Mouse (Mus musculus) hindbrain, embryonic 10.5 days (tissue): ENCODE results near the gene Chsy1. TPM values are rescaled to one million over a fixed set of nuclear protein-coding genes. Genes with fewer than 3 reads are reported as not detected.

Source experiments
- DNase-seq: peaks from one replicate; pipeline ENCODE4 v3.0.0-alpha.2; 2017; ENCODE audit warnings: low spot score
- H3K27ac ChIP-seq: fragments of 300-500 bp; sonication (generic); 2 replicates; pipeline ENCODE4 v1.5.1; 2016; ENCODE audit warnings: mild to moderate bottlenecking, moderate library complexity
- H3K27me3 ChIP-seq: fragments of 300-500 bp; sonication (generic); 2 replicates; pipeline ENCODE4 v1.6.1; 2016; ENCODE audit warnings: mild to moderate bottlenecking; ENCODE audit not compliant: poor library complexity, insufficient read depth, severe bottlenecking
- H3K36me3 ChIP-seq: fragments of 300-500 bp; sonication (generic); 2 replicates; pipeline ENCODE4 v1.6.1; 2016; ENCODE audit warnings: mild to moderate bottlenecking, moderate library complexity
- H3K4me1 ChIP-seq: fragments of 300-500 bp; sonication (generic); replicated peaks from 2 replicates; pipeline ENCODE4 v1.6.1; 2016; ENCODE audit warnings: mild to moderate bottlenecking
- H3K4me3 ChIP-seq: fragments of 300-500 bp; sonication (generic); 2 replicates; pipeline ENCODE4 v1.5.1; 2016; ENCODE audit warnings: mild to moderate bottlenecking, moderate library complexity
- H3K9me3 ChIP-seq: fragments of 300-500 bp; sonication (generic); 2 replicates; pipeline ENCODE4 v1.6.1; 2016; ENCODE audit warnings: mild to moderate bottlenecking, moderate library complexity
- WGBS: fragments of 180-500 bp; shearing (Covaris S2); methylation state at CpG from one replicate; pipeline ENCODE4 v1.1.7; 2016; 5-methylcytosine and 5-hydroxymethylcytosine counted together
- polyA plus RNA-seq: library from polyadenylated mRNA; unstranded; fragments of >200 nt; fragmentation: Nextera tagmentation; extraction: Ambion mirVana; gene quantifications from 2 replicates; pipeline ENCODE4 v1.2.1, GENCODE M21; 2016

The Chsy1 gene
- polyA plus RNA-seq: 9.6 and 11.2 TPM in 2 replicates

- Histone ChIP-seq H3K27me3 (0 out of 2 replicates have a peak, but pooled peaks cover 2% of the 10 kb centered on the region), H3K4me3 (peak within 1 kb of the TSS; percentile 93), H3K4me1 (peaks cover 25% of the 10 kb centered on the region), H3K27ac (peak within 1 kb of the TSS; percentile 97), H3K9me3 (no peaks in the 10 kb centered on the region), H3K36me3 (peaks cover 3% of the 10 kb centered on the region)
- 3% methylated on average over 123 of the region's 123 CpGs for WGBS
- DNase-seq: peak; percentile 93
Measured at GRCm38 (mm10) chr7:66108961-66109854, at the start of gene Chsy1. Gene Chsy1, plus strand, starts transcription at chr7:66109515.

DNA sequence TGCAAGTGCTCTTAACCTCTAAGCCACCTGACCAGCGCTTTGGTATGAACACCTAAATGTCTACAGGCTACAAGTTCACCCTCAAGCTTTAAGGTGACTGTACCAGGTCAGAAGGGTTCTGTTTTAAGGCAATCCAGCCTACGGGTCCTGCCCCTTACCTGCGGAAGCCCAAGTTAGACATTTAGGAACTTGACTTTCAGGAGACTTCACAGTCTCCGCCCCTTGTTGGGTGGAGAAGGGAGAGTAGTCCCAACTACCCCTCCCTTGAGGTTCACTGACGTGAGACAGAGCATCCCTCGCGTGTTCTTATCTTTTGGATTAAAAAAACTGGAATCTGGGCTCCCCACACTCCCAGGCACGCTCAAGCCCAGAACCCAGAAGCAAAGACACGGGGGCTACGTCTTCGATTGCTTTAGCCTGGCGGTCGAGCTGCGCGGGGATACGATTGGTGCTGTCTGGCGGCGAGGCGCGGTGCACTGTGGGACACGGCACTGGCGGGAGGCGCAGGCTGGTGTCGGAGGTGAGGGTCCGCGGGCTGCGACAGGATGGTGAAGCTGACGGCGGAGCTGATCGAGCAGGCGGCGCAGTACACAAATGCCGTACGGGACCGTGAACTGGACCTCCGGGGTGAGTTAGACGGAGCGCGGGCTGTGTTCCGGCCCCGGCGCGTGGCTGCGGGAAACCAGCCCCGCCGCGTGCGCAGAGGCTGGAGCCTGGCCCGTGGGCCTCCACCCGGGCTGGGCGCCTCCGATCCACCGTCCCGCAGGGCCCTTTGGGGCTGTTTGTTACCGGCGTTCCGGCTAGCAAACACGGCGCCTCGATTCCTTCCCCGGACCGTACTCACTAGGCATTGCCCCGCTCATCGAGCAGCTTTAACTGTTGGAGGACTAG is 49.0 kb upstream of the Chsy1 start:
- DNase-seq: peak; percentile 91
- peaks cover 32% of the 10 kb centered on the region for H3K36me3 ChIP-seq
- peaks cover 19% of the 10 kb centered on the region for H3K4me1 ChIP-seq
- H3K27ac ChIP-seq: peak overlapping the region; percentile 94
- under 1% methylated on average over 64 of the region's 64 CpGs for WGBS
- peak overlapping the region; percentile 90 for H3K4me3 ChIP-seq
- H3K9me3 ChIP-seq: no peaks in the 10 kb centered on the region
- peaks cover 7% of the 10 kb centered on the region for H3K27me3 ChIP-seq

GRCm38 (mm10) chr7:66061057-66061456 is 48.3 kb upstream of the Chsy1 start:
- Histone ChIP-seq H3K4me1 (peaks cover 19% of the 10 kb centered on the region), H3K4me3 (peak overlapping the region; percentile 90), H3K36me3 (peaks cover 40% of the 10 kb centered on the region), H3K27me3 (peaks cover 7% of the 10 kb centered on the region), H3K9me3 (no peaks in the 10 kb centered on the region), H3K27ac (peak overlapping the region; percentile 94)
- peak; percentile 16 for DNase-seq
- 2% methylated on average over 14 of the region's 14 CpGs for WGBS

GRCm38 (mm10) chr7:66076411-66076810 is 32.9 kb upstream of the Chsy1 start:
- Histone ChIP-seq H3K4me3 (no peak overlapping the region), H3K36me3 (peaks cover 67% of the 10 kb centered on the region), H3K27me3 (no peaks in the 10 kb centered on the region), H3K27ac (no peak overlapping the region), H3K9me3 (no peaks in the 10 kb centered on the region), H3K4me1 (peaks cover 21% of the 10 kb centered on the region)
- WGBS: 83% methylated on average over 2 of the region's 2 CpGs
- no peak for DNase-seq

DNA sequence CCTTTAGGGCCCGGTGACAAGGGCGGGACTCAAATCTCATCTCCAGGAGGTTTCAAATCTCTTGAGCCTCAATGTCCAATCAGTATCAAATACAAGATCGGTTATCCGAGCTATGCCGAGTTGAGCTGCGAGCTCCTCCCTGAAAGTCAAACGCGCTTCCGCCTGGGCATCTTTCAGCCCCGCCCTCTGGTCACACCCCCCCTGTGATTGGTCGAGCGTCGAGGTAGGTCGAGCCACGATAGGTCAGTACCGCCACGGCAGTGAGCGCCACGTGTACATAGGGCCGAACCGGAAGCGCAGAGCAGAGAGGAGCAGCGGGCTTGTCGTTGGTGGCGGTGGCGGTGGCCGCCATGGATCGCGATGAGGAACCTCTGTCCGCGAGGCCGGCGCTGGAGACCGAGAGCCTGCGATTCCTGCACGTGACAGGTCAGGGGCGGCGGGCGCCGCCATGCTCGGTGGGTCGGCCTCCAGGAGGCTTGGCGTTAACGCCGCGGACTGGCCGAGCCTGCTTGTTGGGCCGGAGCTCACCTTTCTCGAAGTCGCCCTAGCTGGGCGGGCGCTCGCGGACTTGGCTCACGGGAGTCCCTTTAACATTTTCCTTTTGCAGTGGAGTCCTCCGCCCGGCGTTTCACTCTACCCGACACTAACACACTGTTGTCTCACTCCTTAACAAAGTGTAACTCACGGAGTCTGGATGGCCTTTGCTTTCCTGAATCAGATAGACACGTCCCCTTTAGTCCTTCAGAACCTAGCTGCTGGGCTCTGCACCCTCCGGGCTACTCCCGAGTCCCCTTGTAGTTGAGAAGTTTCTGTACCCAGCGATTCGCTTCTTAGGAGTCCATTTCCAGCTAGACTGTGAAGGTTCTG is 29.7 kb upstream of the Chsy1 start, which contains the start of gene Selenos:
Gene Selenos, plus strand, starts transcription at position 286 of the 867 bp plus-strand sequence.
- H3K27me3 ChIP-seq: no peaks in the 10 kb centered on the region
- H3K9me3 ChIP-seq: no peaks in the 10 kb centered on the region
- under 1% methylated on average over 65 of the region's 65 CpGs for WGBS
- H3K4me3 ChIP-seq: peak within 1 kb of the TSS; percentile 95
- H3K36me3 ChIP-seq: peaks cover 64% of the 10 kb centered on the region
- peak; percentile 98 for DNase-seq
- H3K4me1 ChIP-seq: peaks cover 21% of the 10 kb centered on the region
- H3K27ac ChIP-seq: peak within 1 kb of the TSS; percentile 92

- Histone ChIP-seq H3K4me1 (peaks cover 21% of the 10 kb centered on the region), H3K27me3 (no peaks in the 10 kb centered on the region), H3K36me3 (peaks cover 64% of the 10 kb centered on the region), H3K4me3 (peak overlapping the region; percentile 95), H3K27ac (peak overlapping the region; percentile 92), H3K9me3 (no peaks in the 10 kb centered on the region)
- 44% methylated on average over 5 of the region's 5 CpGs for WGBS
- no peak for DNase-seq
Measured at GRCm38 (mm10) chr7:66080231-66080613, 29.1 kb upstream of the Chsy1 start.

- 90% methylated on average over 6 of the region's 6 CpGs for WGBS
- no peaks in the 10 kb centered on the region for H3K9me3 ChIP-seq
Measured at GRCm38 (mm10) chr7:66083757-66084156, 25.6 kb upstream of the Chsy1 start.

GRCm38 (mm10) chr7:66084546-66084945 is 24.8 kb upstream of the Chsy1 start:
- Histone ChIP-seq H3K27ac (no peak overlapping the region), H3K9me3 (no peaks in the 10 kb centered on the region), H3K4me3 (no peak overlapping the region), H3K27me3 (no peaks in the 10 kb centered on the region), H3K4me1 (peaks cover 16% of the 10 kb centered on the region), H3K36me3 (peaks cover 84% of the 10 kb centered on the region)
- no peak for DNase-seq
- WGBS: 91% methylated on average over 7 of the region's 7 CpGs

More at GRCm38 (mm10) chr7:66083757-66084156, 25.6 kb upstream of the Chsy1 start:
- Histone ChIP-seq H3K27ac (no peak overlapping the region), H3K4me1 (peaks cover 19% of the 10 kb centered on the region), H3K27me3 (no peaks in the 10 kb centered on the region), H3K36me3 (peaks cover 76% of the 10 kb centered on the region), H3K4me3 (no peak overlapping the region)
- DNase-seq: no peak

DNA sequence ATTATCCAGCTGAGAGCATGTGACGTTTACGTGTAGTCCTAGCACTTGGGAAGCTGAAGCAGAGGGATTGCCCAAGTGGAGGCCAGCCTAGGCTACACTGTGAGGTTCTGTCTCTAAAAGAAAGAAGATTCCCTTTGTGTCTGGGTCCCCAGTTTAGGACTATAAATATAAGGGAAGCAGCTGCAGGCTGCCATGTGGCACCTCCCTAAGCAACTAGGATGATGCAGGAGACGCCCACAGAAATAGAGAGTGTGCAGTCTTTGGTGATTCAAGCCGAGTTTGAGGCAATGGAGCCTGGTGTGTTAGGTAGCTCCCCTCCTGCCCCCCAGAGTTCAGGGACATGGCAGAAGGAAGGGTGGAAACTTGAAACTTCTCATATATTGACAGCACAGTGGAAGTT is 21.7 kb upstream of the Chsy1 start:
- Histone ChIP-seq H3K4me1 (no peaks in the 10 kb centered on the region), H3K27me3 (no peaks in the 10 kb centered on the region), H3K4me3 (no peak overlapping the region), H3K9me3 (no peaks in the 10 kb centered on the region), H3K27ac (no peak overlapping the region), H3K36me3 (peaks cover 99% of the 10 kb centered on the region)
- 93% methylated on average over 4 of the region's 4 CpGs for WGBS
- no peak for DNase-seq

DNA sequence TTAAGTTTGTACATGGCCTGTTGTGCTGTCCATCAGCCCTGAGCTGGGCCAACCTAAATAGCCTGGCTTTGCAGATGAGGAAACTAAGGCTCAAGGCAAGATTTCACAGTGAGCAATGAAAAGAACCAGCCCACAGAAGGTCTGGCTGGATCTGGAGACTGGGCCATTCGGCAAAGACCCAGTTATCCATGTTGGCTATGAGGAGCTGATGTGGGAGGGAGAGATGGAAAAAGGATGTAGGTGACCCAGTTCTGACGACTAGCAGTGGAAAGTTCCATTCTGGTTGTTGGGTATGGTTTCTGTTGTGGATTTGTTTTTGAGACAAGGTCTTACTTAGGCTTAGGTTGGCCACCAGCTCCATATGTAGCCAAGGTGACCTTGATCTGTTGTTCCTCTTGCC is 21.2 kb upstream of the Chsy1 start:
- no peak for DNase-seq
- no peaks in the 10 kb centered on the region for H3K27me3 ChIP-seq
- H3K9me3 ChIP-seq: no peaks in the 10 kb centered on the region
- 94% methylated on average over 2 of the region's 2 CpGs for WGBS
- no peak overlapping the region for H3K27ac ChIP-seq
- H3K36me3 ChIP-seq: peaks cover 99% of the 10 kb centered on the region
- no peak overlapping the region for H3K4me3 ChIP-seq
- H3K4me1 ChIP-seq: no peaks in the 10 kb centered on the region

DNA sequence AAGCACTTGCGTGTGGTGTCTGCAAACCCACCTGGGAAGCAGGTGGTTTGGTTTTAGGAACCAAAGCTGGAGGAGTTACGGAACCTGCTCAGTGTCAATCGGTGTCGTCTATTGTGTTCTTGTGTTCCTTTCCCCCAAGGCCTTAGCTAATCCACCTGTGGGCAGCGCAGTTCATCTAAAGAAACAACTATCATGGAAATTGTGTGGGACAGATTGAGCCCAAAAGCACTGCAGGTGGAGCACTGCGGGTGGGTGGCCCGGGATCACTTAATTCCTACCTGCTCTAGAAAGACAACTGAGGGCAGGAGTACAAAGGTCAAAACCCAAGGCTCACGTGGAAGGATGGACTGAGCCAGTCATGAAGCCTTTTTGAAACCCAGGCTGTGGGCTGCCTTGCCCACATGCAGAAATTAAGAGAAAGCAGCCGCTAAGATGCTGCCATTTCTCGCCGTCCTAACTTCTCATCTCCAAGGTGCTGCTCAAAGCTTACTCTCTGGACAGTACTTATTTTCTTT is 18.6 kb upstream of the Chsy1 start:
- 83% methylated on average over 11 of the region's 11 CpGs for WGBS
- Histone ChIP-seq H3K9me3 (no peaks in the 10 kb centered on the region), H3K27me3 (no peaks in the 10 kb centered on the region), H3K4me3 (no peak overlapping the region), H3K4me1 (no peaks in the 10 kb centered on the region), H3K36me3 (peaks cover 76% of the 10 kb centered on the region), H3K27ac (no peak overlapping the region)
- no peak for DNase-seq

- no peak for DNase-seq
- Histone ChIP-seq H3K9me3 (no peaks in the 10 kb centered on the region), H3K27ac (no peak overlapping the region), H3K4me3 (no peak overlapping the region), H3K36me3 (peaks cover 68% of the 10 kb centered on the region), H3K27me3 (no peaks in the 10 kb centered on the region), H3K4me1 (no peaks in the 10 kb centered on the region)
- 88% methylated on average over 7 of the region's 7 CpGs for WGBS
Measured at GRCm38 (mm10) chr7:66091553-66091952, 17.8 kb upstream of the Chsy1 start.
